Mouse (Mus musculus): Measurements from ENCODE around the gene Kif7. TPM values are rescaled to one million over a fixed set of nuclear protein-coding genes. Genes with fewer than 3 reads are reported as not detected.

Kif7 gene
- polyA plus RNA-seq, 1 experiment, result 3.8 TPM

Other genes starting within 250 kb of the Kif7 start
- 73.0 and 84.6 TPM in 2 replicates for gene Polg, start 249.4 kb downstream of the Kif7 start, polyA plus RNA-seq (2012; rRNA removed)
- 4.6 and 5.5 TPM in 2 replicates for gene Rhcg, start 98.1 kb downstream of the Kif7 start, polyA plus RNA-seq (2012; rRNA removed)
- gene Ticrr, start 55.5 kb downstream of the Kif7 start, polyA plus RNA-seq (2012; rRNA removed), result 0.13 and 0.18 TPM in 2 replicates
- gene Plin1, start 17.2 kb upstream of the Kif7 start, polyA plus RNA-seq (2012; rRNA removed), result 0.14 and 0.25 TPM in 2 replicates
- 19.1 and 19.2 TPM in 2 replicates for gene Pex11a, start 27.4 kb upstream of the Kif7 start, polyA plus RNA-seq (2012; rRNA removed)
- gene Wdr93, start 27.4 kb upstream of the Kif7 start, polyA plus RNA-seq (2012; rRNA removed), result 0.10 and 0.34 TPM in 2 replicates
- 0.16 and 0.19 TPM in 2 replicates for gene Mesp1, start 78.1 kb upstream of the Kif7 start, polyA plus RNA-seq (2012; rRNA removed)
- 0.78 and 0.88 TPM in 2 replicates for gene Mesp2, start 95.0 kb upstream of the Kif7 start, polyA plus RNA-seq (2012; rRNA removed)
- 5.4 and 5.9 TPM in 2 replicates for gene Anpep, start 145.3 kb upstream of the Kif7 start, polyA plus RNA-seq (2012; rRNA removed)
- gene Ap3s2, start 204.9 kb upstream of the Kif7 start, polyA plus RNA-seq (2012; rRNA removed), result 41.9 and 43.5 TPM in 2 replicates
- gene Arpin, start 219.6 kb upstream of the Kif7 start, polyA plus RNA-seq (2012; rRNA removed), result 14.7 and 16.8 TPM in 2 replicates